Mouse (Mus musculus) midbrain, embryonic 11.5 days (tissue): Measurements from ENCODE around the gene Sema4d. TPM values are rescaled to one million over a fixed set of nuclear protein-coding genes. Genes with fewer than 3 reads are reported as not detected.

Experiments used
- ATAC-seq: fragments of 200-750 bp; cut with Nextera tagmentation; 2 replicates; pipeline ENCODE4 v1.8.0; 2017; ENCODE audit warnings: moderate TSS enrichment, moderate library complexity; ENCODE audit not compliant: low FRiP score
- DNase-seq: peaks from one replicate; pipeline ENCODE4 v3.0.0; 2015; ENCODE audit warnings: low spot score; ENCODE audit errors: missing footprints
- H3K27ac ChIP-seq: fragments of 300-500 bp; sonication (generic); 2 replicates; pipeline ENCODE4 v1.5.1; 2014; ENCODE audit warnings: low read depth, low read length
- H3K27me3 ChIP-seq: fragments of 300-500 bp; sonication (generic); 2 replicates; pipeline ENCODE4 v1.6.1; 2014; ENCODE audit warnings: mild to moderate bottlenecking, low read length, moderate library complexity, mixed read lengths; ENCODE audit not compliant: control insufficient read depth, insufficient read depth
- H3K36me3 ChIP-seq: fragments of 300-500 bp; sonication (generic); 2 replicates; pipeline ENCODE4 v1.6.1; 2014; ENCODE audit warnings: mild to moderate bottlenecking, low read length, moderate library complexity, mixed read lengths; ENCODE audit not compliant: control insufficient read depth, insufficient read depth
- H3K4me1 ChIP-seq: fragments of 300-500 bp; sonication (generic); 2 replicates; pipeline ENCODE4 v1.6.1; 2014; ENCODE audit warnings: low read length; ENCODE audit not compliant: control insufficient read depth, insufficient read depth
- H3K4me2 ChIP-seq: fragments of 300-500 bp; sonication (generic); 2 replicates; pipeline ENCODE4 v1.6.1; 2014; ENCODE audit warnings: mild to moderate bottlenecking, moderate library complexity
- H3K4me3 ChIP-seq: fragments of 300-500 bp; sonication (generic); 2 replicates; pipeline ENCODE4 v1.5.1; 2014; ENCODE audit warnings: low read depth, low read length
- H3K9ac ChIP-seq: fragments of 300-500 bp; sonication (generic); 2 replicates; pipeline ENCODE4 v1.6.1; 2014; ENCODE audit warnings: low read length
- H3K9me3 ChIP-seq: fragments of 300-500 bp; sonication (generic); 2 replicates; pipeline ENCODE4 v1.6.1; 2016; ENCODE audit warnings: low read length; ENCODE audit not compliant: control insufficient read depth
- WGBS: fragments of 180-500 bp; shearing (Covaris S2); extraction: QIAGEN DNeasy Blood & Tissue Kit; methylation state at CpG from one replicate; pipeline ENCODE4 v1.1.7; 2014; 5-methylcytosine and 5-hydroxymethylcytosine counted together
- polyA plus RNA-seq: library from polyadenylated mRNA; unstranded; fragments of >200 nt; fragmentation: Nextera tagmentation; extraction: Ambion mirVana; gene quantifications from 2 replicates; pipeline ENCODE4 v1.2.1, GENCODE M21; 2014

Gene Sema4d
- polyA plus RNA-seq, 1 experiment from 2014 or later, result 4.9 TPM

DNA sequence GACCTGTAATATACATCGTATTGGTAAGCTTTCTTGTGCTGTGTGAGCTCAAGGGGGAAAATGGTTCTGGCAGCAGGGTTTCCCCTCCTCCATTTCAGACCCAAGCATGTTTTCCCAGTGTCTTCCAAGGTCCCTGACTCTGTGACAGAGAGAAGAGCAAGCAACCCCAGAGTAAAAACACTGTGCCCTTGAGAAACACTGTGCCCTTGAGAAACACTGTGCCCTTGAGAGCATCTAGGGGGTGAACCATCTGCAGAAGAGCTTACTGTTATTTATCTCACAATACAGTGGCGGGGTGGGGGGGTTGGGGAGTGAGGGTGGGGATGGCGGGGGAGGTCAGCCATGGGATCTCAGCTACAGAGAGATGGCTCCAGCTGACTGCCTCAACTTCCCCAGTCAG is 74.3 kb downstream of the Sema4d start:
- no peak for ATAC-seq
- Histone ChIP-seq H3K36me3 (peaks cover 2% of the 10 kb centered on the region), H3K4me1 (no peaks in the 10 kb centered on the region), H3K9me3 (no peaks in the 10 kb centered on the region), H3K9ac (no peak overlapping the region), H3K27me3 (no peaks in the 10 kb centered on the region), H3K4me2 (no peak overlapping the region), H3K4me3 (no peak overlapping the region), H3K27ac (no peak overlapping the region)
- no peak for DNase-seq
- WGBS, result 85% methylated on average over 3 of the region's 3 CpGs

DNA sequence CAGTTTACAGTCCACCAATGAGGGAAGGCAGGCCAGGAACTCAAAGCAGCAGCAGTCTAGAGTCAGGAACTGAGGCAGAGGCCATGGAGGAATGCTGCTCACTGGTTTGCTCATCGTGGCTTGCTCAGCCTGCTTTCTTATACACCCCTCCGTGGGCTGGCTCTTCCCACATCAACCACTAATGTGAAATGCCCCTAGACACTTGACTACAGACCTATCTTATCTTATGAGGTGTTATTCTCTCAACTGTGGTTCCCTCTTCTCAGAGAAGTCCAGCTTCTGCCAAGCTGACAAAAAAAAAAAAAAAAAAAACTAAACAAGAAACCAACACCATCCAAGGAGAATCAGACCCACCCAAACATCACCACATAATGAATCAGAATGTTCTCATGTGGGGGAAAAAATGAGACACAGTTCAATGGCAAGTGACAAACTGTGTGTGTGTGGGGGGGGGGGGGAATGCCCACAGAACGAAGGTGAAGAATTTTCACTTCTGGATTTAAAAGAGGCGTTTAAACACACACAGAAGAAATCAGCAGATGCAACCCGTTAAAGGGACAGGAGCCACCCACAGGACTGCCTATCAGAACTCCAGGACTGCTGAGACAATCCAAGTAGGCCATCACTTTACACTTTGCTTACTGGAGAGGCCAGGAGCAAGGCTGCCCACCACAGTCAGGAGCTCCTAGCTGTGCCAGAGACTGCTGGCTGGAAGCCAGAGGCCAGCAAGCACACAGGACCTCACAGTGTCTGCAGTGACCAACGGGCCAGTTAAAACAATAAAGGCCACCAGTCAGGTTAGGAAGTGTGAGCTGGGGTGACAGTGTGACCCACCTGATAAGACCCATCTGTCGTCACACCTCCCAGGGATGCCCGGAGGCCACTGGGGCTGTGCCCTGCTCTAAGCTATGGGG is 76.9 kb downstream of the Sema4d start:
- no peak overlapping the region for H3K4me2 ChIP-seq
- H3K27me3 ChIP-seq, result no peaks in the 10 kb centered on the region
- H3K4me3 ChIP-seq, result no peak overlapping the region
- no peak for DNase-seq
- no peak for ATAC-seq
- no peak overlapping the region for H3K9ac ChIP-seq
- no peaks in the 10 kb centered on the region for H3K4me1 ChIP-seq
- WGBS, result 85% methylated on average over 8 of the region's 8 CpGs
- no peaks in the 10 kb centered on the region for H3K9me3 ChIP-seq
- no peak overlapping the region for H3K27ac ChIP-seq
- H3K36me3 ChIP-seq, result peaks cover 2% of the 10 kb centered on the region

DNA sequence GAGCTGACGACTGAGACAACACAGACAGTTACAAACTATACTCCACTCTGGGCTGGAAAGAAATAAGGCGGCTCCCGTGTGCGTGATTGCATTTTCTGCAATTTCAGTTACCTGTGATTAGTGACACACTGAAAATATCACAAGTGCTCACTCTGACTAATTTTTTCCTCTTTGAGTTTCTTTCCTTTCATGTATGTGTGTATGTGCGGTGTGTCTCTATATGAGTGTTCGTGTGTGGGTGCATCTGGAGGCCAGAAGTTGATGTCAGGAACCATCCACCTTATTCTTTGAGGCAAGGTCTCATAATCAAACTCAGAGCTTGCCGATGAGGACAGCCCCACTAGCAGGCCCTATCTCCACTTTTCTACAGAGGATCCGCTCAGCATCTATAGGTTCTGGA is 81.5 kb downstream of the Sema4d start:
- 94% methylated on average over 8 of the region's 8 CpGs for WGBS
- no peak for DNase-seq
- no peaks in the 10 kb centered on the region for H3K9me3 ChIP-seq
- no peak overlapping the region for H3K4me3 ChIP-seq
- no peak overlapping the region for H3K4me2 ChIP-seq
- no peaks in the 10 kb centered on the region for H3K4me1 ChIP-seq
- H3K9ac ChIP-seq, result no peak overlapping the region
- H3K27ac ChIP-seq, result no peak overlapping the region
- ATAC-seq, result no peak
- H3K36me3 ChIP-seq, result no peaks in the 10 kb centered on the region; the same call in 1 of the 2 replicates
- H3K27me3 ChIP-seq, result no peaks in the 10 kb centered on the region

DNA sequence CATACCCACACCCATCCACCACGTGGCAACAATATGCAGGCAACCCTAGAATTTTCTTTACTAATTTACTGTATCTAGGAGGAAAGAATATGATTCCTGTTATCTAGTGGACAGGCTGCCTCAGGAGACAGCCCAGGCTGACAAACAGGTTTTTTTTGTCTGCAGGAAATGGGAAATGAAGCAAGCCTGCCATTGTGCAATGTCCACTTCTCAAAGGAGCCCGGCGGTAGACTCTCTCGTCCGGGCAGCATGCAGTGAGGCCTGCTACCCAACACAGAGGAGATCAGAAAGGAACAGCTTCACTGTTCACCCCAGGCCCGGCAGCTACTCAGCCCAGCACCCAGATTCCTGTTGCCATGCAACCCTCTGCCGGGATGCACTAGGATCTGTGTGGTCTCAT is 82.8 kb downstream of the Sema4d start:
- ATAC-seq (no peak), DNase-seq (no peak)
- Histone ChIP-seq H3K4me1 (no peaks in the 10 kb centered on the region), H3K9ac (no peak overlapping the region), H3K36me3 (no peaks in the 10 kb centered on the region; the same call in 1 of the 2 replicates), H3K4me2 (no peak overlapping the region), H3K4me3 (no peak overlapping the region), H3K27me3 (no peaks in the 10 kb centered on the region), H3K9me3 (no peaks in the 10 kb centered on the region), H3K27ac (no peak overlapping the region)
- 90% methylated on average over 7 of the region's 7 CpGs for WGBS

DNA sequence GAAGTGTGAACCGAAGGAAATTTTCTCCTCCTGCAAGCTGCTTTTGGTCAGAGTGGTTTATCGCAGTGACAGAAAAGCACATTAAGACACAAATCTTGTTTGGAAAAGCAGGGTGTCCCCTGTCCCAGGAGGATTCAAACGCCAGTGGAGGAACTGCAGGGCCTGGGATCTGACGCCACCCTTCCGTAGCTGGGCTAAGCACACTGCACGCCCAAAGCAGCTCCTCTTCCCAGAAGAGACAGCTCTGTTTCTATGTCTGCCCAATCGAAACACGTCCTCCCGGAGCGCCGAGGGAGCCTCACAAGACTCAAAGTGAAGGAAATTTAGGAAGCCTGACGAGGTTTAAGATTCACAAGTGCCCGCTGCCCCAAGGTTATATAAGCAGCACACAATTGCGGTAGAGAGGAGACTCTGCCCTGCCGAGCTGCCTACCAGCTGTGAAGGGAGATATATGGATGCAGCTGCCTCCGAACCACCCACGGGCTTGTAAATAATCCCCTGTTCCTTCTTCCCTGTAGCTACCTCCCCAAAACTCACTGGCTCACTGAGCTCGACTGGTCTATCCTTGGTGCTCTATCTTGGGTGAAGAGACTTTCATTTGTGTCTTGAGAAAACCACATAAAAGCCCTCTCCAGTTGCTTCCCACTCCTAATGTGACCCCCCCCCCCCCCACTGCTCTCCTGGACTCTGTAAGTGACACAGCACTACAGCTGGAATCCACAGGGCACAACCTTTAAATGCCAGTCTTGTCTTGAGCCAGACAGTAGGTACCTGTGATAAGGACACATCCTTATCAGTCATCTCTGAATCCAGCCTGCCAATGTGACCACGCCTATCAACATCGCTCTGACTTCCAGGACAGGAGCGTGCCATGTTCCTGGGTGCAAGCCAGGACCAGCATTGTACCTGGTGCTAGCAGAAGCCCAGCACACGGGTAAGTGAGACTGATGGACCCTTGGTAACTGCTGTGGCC is 87.4 kb downstream of the Sema4d start:
- Histone ChIP-seq H3K9ac (no peak overlapping the region), H3K4me1 (no peaks in the 10 kb centered on the region), H3K4me2 (no peak overlapping the region), H3K4me3 (no peak overlapping the region), H3K9me3 (no peaks in the 10 kb centered on the region), H3K27me3 (no peaks in the 10 kb centered on the region), H3K27ac (no peak overlapping the region), H3K36me3 (no peaks in the 10 kb centered on the region)
- DNase-seq, result no peak
- 67% methylated on average over 22 of the region's 22 CpGs for WGBS
- ATAC-seq, result no peak

DNA sequence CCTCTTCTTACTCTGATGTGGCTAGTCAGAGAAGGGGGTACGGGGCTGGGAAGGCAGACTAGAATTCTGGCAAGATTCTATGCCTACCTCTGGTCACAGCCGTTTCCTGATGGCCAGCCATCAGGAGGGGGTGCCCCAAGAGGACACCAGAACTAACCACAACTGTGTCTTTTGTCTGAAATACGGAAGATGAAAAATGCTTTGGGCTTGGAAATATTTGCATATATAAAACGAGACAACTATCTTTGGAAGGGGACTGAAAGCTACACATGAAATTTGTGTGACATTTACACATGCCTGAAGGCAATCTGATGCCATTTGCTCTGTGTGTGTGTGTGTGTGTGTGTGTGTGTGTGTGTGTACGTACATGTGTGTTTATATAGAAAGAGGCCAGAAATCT is 89.7 kb downstream of the Sema4d start:
- no peak for ATAC-seq
- Histone ChIP-seq H3K9ac (no peak overlapping the region), H3K27me3 (no peaks in the 10 kb centered on the region), H3K9me3 (no peaks in the 10 kb centered on the region), H3K4me3 (no peak overlapping the region), H3K4me2 (no peak overlapping the region), H3K27ac (no peak overlapping the region), H3K36me3 (no peaks in the 10 kb centered on the region), H3K4me1 (no peaks in the 10 kb centered on the region)
- WGBS, result 82% methylated on average over 5 of the region's 5 CpGs
- DNase-seq, result no peak

DNA sequence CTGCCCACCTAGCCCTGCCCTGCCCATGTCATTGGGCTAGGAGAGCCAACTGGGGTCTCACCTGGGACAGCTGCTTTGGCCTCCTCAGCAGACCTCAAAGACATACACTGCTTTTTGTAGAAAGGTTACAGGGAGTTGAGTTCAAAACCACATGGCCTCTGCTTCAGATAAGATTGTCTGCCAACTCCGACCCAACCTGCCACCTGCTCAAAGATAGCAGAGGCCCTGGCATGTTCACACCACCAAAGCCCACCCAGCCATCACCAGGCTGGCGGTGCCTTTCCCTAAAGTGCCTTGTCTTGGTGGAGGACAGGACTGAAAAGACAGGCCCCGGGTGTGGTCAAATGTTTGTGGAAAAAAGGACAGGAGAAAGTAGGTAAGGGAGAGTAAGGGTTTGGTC is 95.2 kb downstream of the Sema4d start:
- Histone ChIP-seq H3K4me3 (no peak overlapping the region), H3K27ac (no peak overlapping the region), H3K4me2 (no peak overlapping the region), H3K27me3 (no peaks in the 10 kb centered on the region), H3K36me3 (no peaks in the 10 kb centered on the region), H3K9ac (no peak overlapping the region), H3K4me1 (no peaks in the 10 kb centered on the region), H3K9me3 (no peaks in the 10 kb centered on the region)
- ATAC-seq, result no peak
- DNase-seq, result no peak
- 90% methylated on average over 3 of the region's 3 CpGs for WGBS

DNA sequence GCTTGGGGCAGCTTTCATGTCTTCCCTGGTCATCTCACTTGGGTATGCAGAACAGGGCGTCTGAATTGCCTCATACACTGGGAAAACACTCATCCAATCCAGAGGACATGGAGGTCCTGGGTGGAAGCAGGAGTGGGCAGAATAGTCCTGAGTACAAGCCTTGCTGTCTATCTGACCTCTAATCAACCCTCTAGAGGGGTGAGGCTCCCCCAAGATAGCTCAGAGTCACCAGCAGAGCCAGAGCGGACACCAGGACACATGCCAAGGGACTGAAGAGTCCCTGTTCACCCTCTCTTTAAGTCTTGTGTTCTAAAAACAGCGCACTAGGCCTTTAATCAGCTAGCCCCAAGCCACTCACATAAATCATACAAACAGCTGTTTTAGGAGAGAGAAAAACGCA is 95.7 kb downstream of the Sema4d start:
- H3K27ac ChIP-seq, result no peak overlapping the region
- H3K36me3 ChIP-seq, result no peaks in the 10 kb centered on the region
- H3K4me2 ChIP-seq, result no peak overlapping the region
- no peaks in the 10 kb centered on the region for H3K9me3 ChIP-seq
- DNase-seq (no peak), ATAC-seq (no peak)
- H3K4me3 ChIP-seq, result no peak overlapping the region
- H3K4me1 ChIP-seq, result no peaks in the 10 kb centered on the region
- H3K9ac ChIP-seq, result no peak overlapping the region
- no peaks in the 10 kb centered on the region for H3K27me3 ChIP-seq
- 76% methylated on average over 4 of the region's 4 CpGs for WGBS

DNA sequence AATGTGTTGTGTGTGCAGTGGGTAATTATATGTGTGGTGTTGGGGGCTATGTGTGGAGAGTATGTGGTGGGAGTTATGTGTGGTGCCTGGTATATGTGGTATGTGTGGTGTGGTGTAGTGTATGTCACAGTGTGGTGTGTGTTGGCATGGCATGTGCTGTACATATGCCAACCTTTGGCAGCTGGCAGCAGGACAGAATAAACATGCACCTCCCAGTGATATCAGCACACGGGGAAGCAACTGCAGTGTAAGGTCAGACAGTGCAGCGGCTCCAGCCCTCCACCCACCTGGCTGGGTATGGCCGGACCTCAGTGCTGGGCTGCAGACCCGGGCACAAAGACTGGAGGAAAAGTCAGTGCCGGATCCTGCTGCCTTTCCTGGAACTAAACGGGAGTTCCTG is 96.1 kb downstream of the Sema4d start:
- Histone ChIP-seq H3K4me1 (no peaks in the 10 kb centered on the region), H3K4me2 (no peak overlapping the region), H3K27me3 (no peaks in the 10 kb centered on the region), H3K36me3 (no peaks in the 10 kb centered on the region), H3K9ac (no peak overlapping the region), H3K9me3 (no peaks in the 10 kb centered on the region), H3K4me3 (no peak overlapping the region), H3K27ac (no peak overlapping the region)
- DNase-seq (no peak), ATAC-seq (no peak)
- 84% methylated on average over 6 of the region's 6 CpGs for WGBS
